Mouse (Mus musculus) right cerebral cortex, adult 2 months (tissue): ENCODE results near the gene Dhx40.
"Not testable (repeated sequence)": the region's sequence is repeated elsewhere in the genome, so short reads cannot be mapped to it uniquely, and the experiment has no call there.

ENCODE experiments used
- DNase-seq, 2 experiments: peaks; one replicate each; pipeline ENCODE4 v3.0.0; 2021 to 2022; ENCODE audit warnings: low spot score in 2 of 2

The Dhx40 gene

DNA sequence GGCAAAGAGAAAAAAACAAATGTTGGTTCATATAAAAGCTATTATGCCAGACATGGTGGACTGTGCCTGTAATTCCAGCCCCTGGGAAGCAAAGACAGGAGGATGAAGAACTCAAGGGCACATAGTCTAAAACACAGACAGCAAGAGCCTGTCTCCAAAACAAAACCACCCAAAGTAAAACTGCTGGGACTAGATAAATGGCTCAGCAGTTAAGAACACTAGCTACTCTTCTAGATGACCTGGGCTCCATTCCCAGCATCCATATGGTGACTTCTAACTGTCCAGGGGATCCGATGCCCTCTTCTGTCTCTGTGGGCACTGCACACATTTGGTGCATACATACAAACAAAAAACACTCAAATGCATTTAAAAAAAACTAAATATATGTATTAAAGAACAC lies 56.5 kb downstream of the Dhx40 start:
- no peak for DNase-seq

- no peak for DNase-seq
Observed at GRCm38 (mm10) chr11:86749776-86750423, 57.6 kb downstream of the Dhx40 start.

DNA sequence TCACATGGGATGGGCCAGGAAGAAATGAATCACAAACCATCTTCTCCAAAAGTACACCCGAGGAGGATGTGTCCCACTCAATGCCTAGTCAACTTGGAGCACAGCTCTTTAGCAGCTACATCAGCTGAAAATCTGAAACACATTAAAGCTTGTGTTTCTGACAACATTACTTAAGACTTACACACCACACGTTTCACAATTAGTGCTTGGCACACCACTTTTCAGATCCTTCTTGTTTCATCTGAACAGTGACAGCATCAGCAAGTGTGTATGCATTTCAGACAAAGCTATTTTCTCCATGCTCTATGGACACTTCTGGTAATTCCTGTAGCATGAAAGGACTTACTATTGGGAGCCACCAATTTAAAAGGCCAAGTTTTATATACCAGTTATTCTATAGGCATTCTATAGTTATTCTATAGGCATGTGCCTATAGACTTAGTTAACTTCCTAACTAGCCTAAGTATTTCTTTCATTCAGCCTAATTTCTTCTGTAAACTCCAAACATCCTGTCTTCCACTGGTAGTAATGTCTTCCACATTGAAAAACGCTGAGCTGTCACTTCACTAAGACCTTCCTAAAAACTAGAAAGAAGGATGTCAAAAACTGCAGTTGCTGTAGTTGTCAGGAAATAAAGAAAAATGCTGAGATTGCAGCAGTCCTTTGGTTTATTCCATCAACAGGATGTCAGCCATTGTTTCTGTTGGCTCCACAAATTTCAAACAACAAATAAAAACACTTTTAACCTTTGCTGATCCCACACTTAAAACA lies 61.7 kb downstream of the Dhx40 start:
- DNase-seq, result no peak

GRCm38 (mm10) chr11:86742605-86743004 lies 64.9 kb downstream of the Dhx40 start:
- no peak for DNase-seq

GRCm38 (mm10) chr11:86741505-86741904 lies 66.0 kb downstream of the Dhx40 start:
- DNase-seq, result no peak

- no peak for DNase-seq
Observed at GRCm38 (mm10) chr11:86739470-86739869, 68.1 kb downstream of the Dhx40 start.

GRCm38 (mm10) chr11:86738956-86739355 lies 68.6 kb downstream of the Dhx40 start:
- DNase-seq, result no peak

DNA sequence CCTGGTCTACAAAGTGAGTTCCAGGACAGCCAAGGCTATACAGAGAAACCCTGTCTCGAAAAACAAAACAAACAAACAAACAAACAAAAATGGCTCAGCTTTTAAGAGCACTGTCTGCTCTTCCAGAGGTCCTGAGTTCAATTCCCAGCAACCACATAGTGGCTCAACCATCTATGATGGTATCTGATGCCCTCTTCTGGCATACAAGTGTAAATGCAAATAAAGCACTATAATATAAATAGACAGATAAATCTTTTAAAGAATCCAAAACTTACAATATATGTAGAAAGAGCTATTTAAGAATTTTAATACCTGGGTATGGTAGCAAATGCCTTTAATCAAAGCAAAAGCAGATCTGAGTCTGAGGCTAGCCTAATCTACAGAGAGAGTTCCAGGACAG lies 69.2 kb downstream of the Dhx40 start:
- DNase-seq, result not testable (repeated sequence)

DNA sequence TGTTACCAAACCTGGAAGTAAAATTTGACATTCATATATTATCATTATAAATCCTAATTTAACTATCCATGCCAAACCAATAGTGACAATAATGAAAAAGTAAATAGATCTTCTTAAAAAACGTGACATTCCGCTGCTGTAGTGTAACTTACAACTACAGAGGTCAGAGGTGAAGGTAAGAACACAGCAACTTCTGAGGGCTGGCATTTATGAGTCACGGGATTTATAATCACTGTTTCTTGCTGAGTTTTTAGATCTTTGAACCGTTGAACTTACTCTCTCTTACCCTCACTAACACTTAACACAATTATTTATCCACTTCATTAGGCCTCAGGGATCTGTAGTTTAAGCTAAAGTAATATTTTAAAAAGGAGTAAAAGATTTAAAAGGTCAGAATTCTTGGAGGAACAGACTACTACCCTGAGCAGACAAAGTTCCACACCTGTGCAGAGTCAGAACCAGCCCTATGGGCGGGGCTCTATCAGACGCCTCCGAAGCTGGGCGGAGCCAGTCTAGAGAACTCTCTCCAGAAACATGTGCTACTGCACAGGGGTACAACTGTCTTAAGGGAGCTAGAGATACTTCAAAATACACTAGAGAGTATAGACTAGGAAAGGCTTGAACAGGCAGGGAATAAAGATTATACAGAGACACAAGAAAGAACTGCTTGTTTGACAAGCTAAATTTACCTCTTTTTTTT lies 70.1 kb downstream of the Dhx40 start:
- DNase-seq, result no peak

GRCm38 (mm10) chr11:86734993-86735392 lies 72.6 kb downstream of the Dhx40 start:
- no peak for DNase-seq

GRCm38 (mm10) chr11:86734241-86734939 lies 73.2 kb downstream of the Dhx40 start:
- DNase-seq, result no peak

DNA sequence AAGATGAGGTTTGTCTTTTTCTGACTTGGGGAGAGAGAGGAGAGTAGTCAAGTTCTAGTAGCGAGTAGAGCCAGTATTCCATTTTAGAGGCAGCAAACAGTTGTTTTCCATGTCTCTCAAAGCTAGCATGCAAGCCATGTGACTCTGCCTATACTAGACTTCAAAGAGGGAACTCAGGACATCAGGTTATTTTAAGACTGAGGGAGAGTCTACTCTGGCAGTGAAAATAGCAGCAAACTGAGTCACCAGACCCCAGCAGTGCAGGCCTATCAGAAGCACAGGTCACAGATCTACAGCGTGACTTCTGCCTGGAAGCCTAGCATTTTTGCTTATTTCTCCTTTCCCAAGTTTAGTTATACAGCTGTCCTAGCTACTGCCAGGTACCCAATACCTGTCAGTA lies 76.1 kb downstream of the Dhx40 start:
- DNase-seq, result no peak

GRCm38 (mm10) chr11:86725607-86726006 lies 81.9 kb downstream of the Dhx40 start:
- DNase-seq, result no peak

- no peak for DNase-seq
Observed at GRCm38 (mm10) chr11:86724982-86725381, 82.6 kb downstream of the Dhx40 start.

- no peak for DNase-seq
Observed at GRCm38 (mm10) chr11:86724004-86724403, 83.5 kb downstream of the Dhx40 start.

DNA sequence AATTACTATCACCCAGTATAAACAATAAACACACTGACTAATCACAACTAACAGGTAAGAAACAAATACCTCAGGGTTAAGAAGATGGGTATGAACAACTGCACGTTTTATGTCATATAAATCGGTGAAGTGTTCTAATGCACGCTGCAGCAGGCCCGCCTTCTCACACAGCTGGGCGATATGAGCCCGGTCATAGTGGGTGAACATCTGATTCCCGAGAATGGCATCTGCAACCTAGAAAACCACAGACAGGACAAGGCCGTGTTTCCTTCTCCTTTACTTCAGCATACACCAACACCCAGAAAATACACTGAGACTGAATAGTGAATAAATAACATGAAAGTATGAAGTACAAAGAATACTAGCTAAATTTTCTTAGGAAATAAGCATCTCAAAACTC lies 88.2 kb downstream of the Dhx40 start:
- DNase-seq, result no peak
